Mouse (Mus musculus) E14TG2a.4 (cell line): ENCODE data around the gene Cfd.

Source experiments
- H3K27me3 ChIP-seq: 2 replicates; pipeline ENCODE4 v1.6.1; 2014; ENCODE audit warnings: low read length, control low read depth; ENCODE audit not compliant: insufficient read depth
- H3K36me3 ChIP-seq: 2 replicates; pipeline ENCODE4 v1.6.1; 2014; ENCODE audit warnings: low read length, control low read depth; ENCODE audit not compliant: insufficient read depth
- H3K4me1 ChIP-seq: replicated peaks from 2 replicates; pipeline ENCODE4 v1.6.1; 2014; ENCODE audit warnings: low read depth, low read length, control low read depth
- H3K4me3 ChIP-seq: replicated peaks from 2 replicates; pipeline ENCODE4 v1.5.1; 2014; ENCODE audit warnings: mild to moderate bottlenecking, low read length
- H3K9me3 ChIP-seq: 2 replicates; pipeline ENCODE4 v1.6.1; 2014; ENCODE audit warnings: low read length, control low read depth
- CTCF ChIP-seq: conservative IDR thresholded peaks from 2 replicates; pipeline ENCODE4 v1.5.1; 2014; ENCODE audit warnings: low read length
- NANOG ChIP-seq: IDR thresholded peaks from 2 replicates; pipeline ENCODE4 v1.6.1; 2014; ENCODE audit warnings: borderline replicate concordance, low read length, mixed read lengths
- POU5F1 ChIP-seq: IDR thresholded peaks from 2 replicates; pipeline ENCODE4 v1.6.1; 2014; ENCODE audit warnings: low read length, borderline replicate concordance

Gene Cfd

GRCm38 (mm10) chr10:79853392-79853791 is 37.3 kb upstream of the Cfd start:
- TF ChIP-seq NANOG (no peak), POU5F1 (no peak), CTCF (no peak)
- no peaks in the 10 kb centered on the region for H3K27me3 ChIP-seq
- peak overlapping the region; percentile 86 for H3K4me3 ChIP-seq
- peaks cover 69% of the 10 kb centered on the region for H3K4me1 ChIP-seq
- H3K36me3 ChIP-seq = peaks cover 37% of the 10 kb centered on the region
- no peaks in the 10 kb centered on the region for H3K9me3 ChIP-seq

GRCm38 (mm10) chr10:79853860-79854795 is 36.5 kb upstream of the Cfd start, which contains the start of gene Ptbp1:
Ptbp1 (plus strand) TSS chr10:79854427.
- Histone ChIP-seq H3K4me3 (peak within 1 kb of the TSS; percentile 97), H3K27me3 (no peaks in the 10 kb centered on the region), H3K9me3 (no peaks in the 10 kb centered on the region), H3K36me3 (peaks cover 44% of the 10 kb centered on the region), H3K4me1 (peaks cover 74% of the 10 kb centered on the region)
- TF ChIP-seq CTCF = no peak
- TF ChIP-seq NANOG = peak; percentile 19; the same call in 1 of the 2 replicates

- no peak for TF ChIP-seq POU5F1
- TF ChIP-seq NANOG = no peak
- TF ChIP-seq CTCF = no peak
- H3K4me3 ChIP-seq = peak overlapping the region; percentile 97
- no peaks in the 10 kb centered on the region for H3K27me3 ChIP-seq
- H3K4me1 ChIP-seq = peaks cover 74% of the 10 kb centered on the region
- H3K36me3 ChIP-seq = peaks cover 52% of the 10 kb centered on the region
- no peaks in the 10 kb centered on the region for H3K9me3 ChIP-seq
Observed at GRCm38 (mm10) chr10:79854801-79855541, 35.7 kb upstream of the Cfd start.

- Histone ChIP-seq H3K4me3 (peak overlapping the region; percentile 97), H3K9me3 (no peaks in the 10 kb centered on the region), H3K4me1 (peaks cover 74% of the 10 kb centered on the region), H3K36me3 (peaks cover 54% of the 10 kb centered on the region), H3K27me3 (no peaks in the 10 kb centered on the region)
- no peak for TF ChIP-seq CTCF
- no peak for TF ChIP-seq NANOG
- no peak for TF ChIP-seq POU5F1
Observed at GRCm38 (mm10) chr10:79855558-79856184, 35.0 kb upstream of the Cfd start.

- no peaks in the 10 kb centered on the region for H3K27me3 ChIP-seq
- H3K36me3 ChIP-seq = peaks cover 60% of the 10 kb centered on the region
- TF ChIP-seq POU5F1 (no peak), CTCF (no peak), NANOG (no peak)
- peak overlapping the region; percentile 97 for H3K4me3 ChIP-seq
- H3K4me1 ChIP-seq = peaks cover 74% of the 10 kb centered on the region
- H3K9me3 ChIP-seq = no peaks in the 10 kb centered on the region
Observed at GRCm38 (mm10) chr10:79856280-79856679, 34.4 kb upstream of the Cfd start.

GRCm38 (mm10) chr10:79856704-79857451 is 33.8 kb upstream of the Cfd start:
- Histone ChIP-seq H3K36me3 (peaks cover 66% of the 10 kb centered on the region), H3K9me3 (no peaks in the 10 kb centered on the region), H3K4me3 (peak overlapping the region; percentile 97), H3K4me1 (peaks cover 73% of the 10 kb centered on the region), H3K27me3 (no peaks in the 10 kb centered on the region)
- TF ChIP-seq NANOG = no peak
- TF ChIP-seq CTCF = no peak
- TF ChIP-seq POU5F1 = no peak

- peaks cover 73% of the 10 kb centered on the region for H3K4me1 ChIP-seq
- H3K27me3 ChIP-seq = no peaks in the 10 kb centered on the region
- H3K9me3 ChIP-seq = no peaks in the 10 kb centered on the region
- TF ChIP-seq NANOG = no peak
- TF ChIP-seq CTCF = no peak
- TF ChIP-seq POU5F1 = no peak
- peaks cover 72% of the 10 kb centered on the region for H3K36me3 ChIP-seq
- H3K4me3 ChIP-seq = peak overlapping the region; percentile 97
Observed at GRCm38 (mm10) chr10:79857452-79857811, 33.2 kb upstream of the Cfd start.

- TF ChIP-seq POU5F1 (no peak), CTCF (no peak), NANOG (no peak)
- Histone ChIP-seq H3K4me1 (peaks cover 73% of the 10 kb centered on the region), H3K27me3 (no peaks in the 10 kb centered on the region), H3K4me3 (peak overlapping the region; percentile 97), H3K9me3 (no peaks in the 10 kb centered on the region), H3K36me3 (peaks cover 77% of the 10 kb centered on the region)
Observed at GRCm38 (mm10) chr10:79857894-79858293, 32.8 kb upstream of the Cfd start.
